Mouse (Mus musculus) midbrain, postnatal 0 days (tissue): ENCODE data around the gene I830077J02Rik. TPM values are rescaled to one million over a fixed set of nuclear protein-coding genes. Genes with fewer than 3 reads are reported as not detected.

Experiments
- ATAC-seq: fragments of 200-750 bp; cut with Nextera tagmentation; 2 replicates; pipeline ENCODE4 v1.8.0; 2017; ENCODE audit warnings: moderate number of reproducible peaks, mild to moderate bottlenecking, moderate TSS enrichment, moderate library complexity; ENCODE audit not compliant: low FRiP score
- DNase-seq: peaks from one replicate; pipeline ENCODE4 v3.0.0-alpha.2; 2015; ENCODE audit warnings: low spot score
- H3K27ac ChIP-seq: fragments of 300-500 bp; sonication (generic); 2 replicates; pipeline ENCODE4 v1.5.1; 2014; ENCODE audit warnings: low read depth, mild to moderate bottlenecking, low read length, mixed read lengths
- H3K27me3 ChIP-seq: fragments of 300-500 bp; sonication (generic); 2 replicates; pipeline ENCODE4 v1.6.1; 2014; ENCODE audit warnings: low read length, control low read depth, mixed read lengths; ENCODE audit not compliant: insufficient read depth
- H3K36me3 ChIP-seq: fragments of 300-500 bp; sonication (generic); 2 replicates; pipeline ENCODE4 v1.6.1; 2014; ENCODE audit warnings: low read length, control low read depth, mixed read lengths; ENCODE audit not compliant: insufficient read depth
- H3K4me1 ChIP-seq: fragments of 300-500 bp; sonication (generic); 2 replicates; pipeline ENCODE4 v1.6.1; 2014; ENCODE audit warnings: mild to moderate bottlenecking, control low read depth, antibody characterized with exemption, low read length, mixed read lengths; ENCODE audit not compliant: insufficient read depth
- H3K4me2 ChIP-seq: fragments of 300-500 bp; sonication (generic); 2 replicates; pipeline ENCODE4 v1.6.1; 2014; ENCODE audit warnings: low read depth, mild to moderate bottlenecking, low read length, mixed read lengths; ENCODE audit not compliant: poor library complexity, severe bottlenecking
- H3K4me3 ChIP-seq: fragments of 300-500 bp; sonication (generic); 2 replicates; pipeline ENCODE4 v1.5.1; 2014; ENCODE audit warnings: low read depth, mild to moderate bottlenecking, low read length, moderate library complexity
- H3K9ac ChIP-seq: fragments of 300-500 bp; sonication (generic); replicated peaks from 2 replicates; pipeline ENCODE4 v1.6.1; 2014; ENCODE audit warnings: mild to moderate bottlenecking, low read length, moderate library complexity, mixed read lengths; ENCODE audit not compliant: poor library complexity, severe bottlenecking
- H3K9me3 ChIP-seq: fragments of 300-500 bp; sonication (generic); 2 replicates; pipeline ENCODE4 v1.6.1; 2016; ENCODE audit warnings: low read length, control low read depth
- CTCF ChIP-seq: IDR thresholded peaks from 2 replicates; pipeline ENCODE4 v1.5.1; 2016; ENCODE audit warnings: antibody characterized with exemption, mild to moderate bottlenecking
- WGBS: fragments of 180-500 bp; shearing (Covaris S2); extraction: QIAGEN DNeasy Blood & Tissue Kit; methylation state at CpG from one replicate; pipeline ENCODE4 v1.1.7; 2014; 5-methylcytosine and 5-hydroxymethylcytosine counted together
- polyA plus RNA-seq: library from polyadenylated mRNA; unstranded; fragments of >200 nt; fragmentation: Nextera tagmentation; extraction: Ambion mirVana; gene quantifications from 2 replicates; pipeline ENCODE4 v1.2.1, GENCODE M21; 2015
- total RNA-seq: library from RNA; depleted of rRNA; stranded (reverse); fragments of >200 nt; gene quantifications from 2 replicates; pipeline ENCODE4 v1.2.3, GENCODE M21; 2014

Gene I830077J02Rik
- total and polyA plus RNA-seq, 2 experiments from 2014 or later: 0.25 to 1.0 TPM

DNA sequence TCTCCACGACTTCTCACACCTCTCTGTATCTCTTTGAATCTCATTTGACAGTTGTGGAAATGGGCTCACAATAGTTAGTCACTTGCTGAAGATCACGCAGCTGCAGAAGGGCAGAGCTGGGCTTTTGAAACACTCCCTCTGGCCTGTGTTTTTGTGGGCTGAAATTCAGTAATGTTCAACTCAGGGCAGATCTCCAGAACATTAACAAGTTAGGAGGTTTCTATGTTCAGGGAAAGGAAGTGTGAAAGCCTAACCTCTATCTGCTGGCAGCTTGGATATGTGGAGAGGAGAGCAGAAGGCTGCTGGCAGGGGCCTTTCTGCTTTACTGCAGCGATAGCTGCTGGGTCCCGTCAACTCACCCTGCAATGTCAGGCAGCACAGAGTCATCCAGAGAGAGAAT is 42.2 kb downstream of the I830077J02Rik start:
- no peak overlapping the region for H3K27ac ChIP-seq
- ATAC-seq (no peak), DNase-seq (no peak)
- H3K9ac ChIP-seq: no peak overlapping the region
- WGBS: 66% methylated on average over 4 of the region's 4 CpGs
- no peaks in the 10 kb centered on the region for H3K4me1 ChIP-seq
- no peaks in the 10 kb centered on the region for H3K27me3 ChIP-seq
- H3K4me3 ChIP-seq: no peak overlapping the region
- no peaks in the 10 kb centered on the region for H3K36me3 ChIP-seq
- H3K4me2 ChIP-seq: no peak overlapping the region
- no peak for TF ChIP-seq CTCF
- no peaks in the 10 kb centered on the region for H3K9me3 ChIP-seq

DNA sequence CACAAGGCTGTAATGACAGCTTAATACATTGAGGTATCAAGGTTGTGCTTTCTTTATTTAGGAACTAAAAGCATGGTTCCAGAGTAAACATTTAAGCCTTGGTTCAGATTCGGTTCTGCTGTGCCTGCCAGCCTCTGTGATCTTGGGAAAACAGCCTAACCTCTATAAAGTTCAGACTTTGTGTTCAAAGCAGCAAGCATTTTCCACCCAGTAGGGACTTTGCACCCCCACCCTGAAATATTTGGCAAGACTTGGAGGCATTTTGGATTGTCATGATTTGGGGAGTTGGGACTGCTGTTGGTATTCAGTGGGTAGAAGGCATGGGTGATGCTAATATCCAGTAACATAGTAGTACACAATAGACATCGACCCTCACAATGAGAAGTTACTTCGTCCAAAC is 43.5 kb downstream of the I830077J02Rik start:
- no peak overlapping the region for H3K9ac ChIP-seq
- no peak overlapping the region for H3K4me3 ChIP-seq
- H3K36me3 ChIP-seq: no peaks in the 10 kb centered on the region
- no peak for TF ChIP-seq CTCF
- DNase-seq (no peak), ATAC-seq (no peak)
- no peak overlapping the region for H3K27ac ChIP-seq
- no peaks in the 10 kb centered on the region for H3K27me3 ChIP-seq
- 84% methylated on average over 3 of the region's 3 CpGs for WGBS
- no peak overlapping the region for H3K4me2 ChIP-seq
- no peaks in the 10 kb centered on the region for H3K4me1 ChIP-seq
- H3K9me3 ChIP-seq: no peaks in the 10 kb centered on the region

- Histone ChIP-seq H3K4me2 (no peak overlapping the region), H3K27ac (no peak overlapping the region), H3K36me3 (no peaks in the 10 kb centered on the region), H3K9ac (no peak overlapping the region), H3K9me3 (no peaks in the 10 kb centered on the region), H3K27me3 (no peaks in the 10 kb centered on the region), H3K4me3 (no peak overlapping the region), H3K4me1 (no peaks in the 10 kb centered on the region)
- ATAC-seq (no peak), DNase-seq (no peak)
- no peak for TF ChIP-seq CTCF
- WGBS: 93% methylated on average over 2 of the region's 2 CpGs
Measured at GRCm38 (mm10) chr3:105883111-105883510, 49.4 kb downstream of the I830077J02Rik start.

GRCm38 (mm10) chr3:105882105-105882504 is 50.4 kb downstream of the I830077J02Rik start:
- ATAC-seq (no peak), DNase-seq (no peak)
- H3K9me3 ChIP-seq: no peaks in the 10 kb centered on the region
- no peak overlapping the region for H3K4me3 ChIP-seq
- no peak overlapping the region for H3K9ac ChIP-seq
- no peaks in the 10 kb centered on the region for H3K4me1 ChIP-seq
- no peak overlapping the region for H3K27ac ChIP-seq
- H3K4me2 ChIP-seq: no peak overlapping the region
- no peak for TF ChIP-seq CTCF
- 94% methylated on average over 7 of the region's 7 CpGs for WGBS
- H3K36me3 ChIP-seq: no peaks in the 10 kb centered on the region
- no peaks in the 10 kb centered on the region for H3K27me3 ChIP-seq

DNA sequence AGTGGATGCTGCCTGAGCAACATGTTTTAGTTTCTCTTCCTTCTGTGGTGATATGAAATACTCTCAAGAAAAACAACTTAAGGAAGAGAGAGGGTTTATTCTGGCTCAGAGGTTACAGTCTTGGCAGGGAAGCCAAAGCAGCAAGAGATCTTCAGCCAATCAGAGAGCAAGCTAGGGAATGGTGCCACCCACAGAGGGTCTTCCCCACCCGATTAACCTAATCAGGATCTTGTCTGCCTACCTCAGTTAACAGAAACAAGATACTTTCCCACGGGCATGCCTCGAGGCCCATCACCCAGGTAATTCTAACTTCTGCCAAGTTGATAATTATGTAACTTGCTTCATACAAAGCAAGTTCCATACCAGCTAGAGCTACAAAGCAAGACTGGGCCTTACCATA is 52.0 kb downstream of the I830077J02Rik start:
- DNase-seq: no peak
- ATAC-seq: no peak
- H3K9ac ChIP-seq: no peak overlapping the region

GRCm38 (mm10) chr3:105878751-105879150 is 53.7 kb downstream of the I830077J02Rik start:
- no peak overlapping the region for H3K4me2 ChIP-seq
- WGBS: 90% methylated on average over 8 of the region's 8 CpGs
- H3K4me3 ChIP-seq: no peak overlapping the region
- no peaks in the 10 kb centered on the region for H3K36me3 ChIP-seq
- DNase-seq: no peak
- ATAC-seq: no peak
- no peak for TF ChIP-seq CTCF
- H3K27me3 ChIP-seq: no peaks in the 10 kb centered on the region
- no peak overlapping the region for H3K27ac ChIP-seq
- H3K9me3 ChIP-seq: no peaks in the 10 kb centered on the region
- no peak overlapping the region for H3K9ac ChIP-seq
- H3K4me1 ChIP-seq: no peaks in the 10 kb centered on the region

More for the DNA sequence above, 52.0 kb downstream of the I830077J02Rik start:
- no peaks in the 10 kb centered on the region for H3K4me1 ChIP-seq
- no peak overlapping the region for H3K4me2 ChIP-seq
- WGBS: 73% methylated on average over 3 of the region's 3 CpGs
- H3K9me3 ChIP-seq: no peaks in the 10 kb centered on the region
- no peaks in the 10 kb centered on the region for H3K36me3 ChIP-seq
- H3K27me3 ChIP-seq: no peaks in the 10 kb centered on the region
- H3K27ac ChIP-seq: no peak overlapping the region
- H3K4me3 ChIP-seq: no peak overlapping the region
- TF ChIP-seq CTCF: no peak
